Mouse (Mus musculus) kidney, adult 2 months (tissue): ENCODE measurements around the gene Olfr1204. TPM values are rescaled to one million over a fixed set of nuclear protein-coding genes. Genes with fewer than 3 reads are reported as not detected.

ENCODE experiments used
- DNase-seq: peaks from one replicate; pipeline ENCODE4 v3.0.0; 2021
- H3K27ac ChIP-seq: fragments of 200-500 bp; 2 replicates; pipeline ENCODE4 v1.5.1; 2012; ENCODE audit warnings: low read depth, low read length, control low read depth, inconsistent platforms; ENCODE audit not compliant: insufficient read depth
- H3K27me3 ChIP-seq: fragments of 200-500 bp; replicated peaks from 2 replicates; pipeline ENCODE4 v1.6.1; 2012; ENCODE audit warnings: mild to moderate bottlenecking, moderate library complexity, low read length, inconsistent platforms; ENCODE audit not compliant: control insufficient read depth, insufficient read depth
- H3K36me3 ChIP-seq: fragments of 200-500 bp; 2 replicates; pipeline ENCODE4 v1.6.1; 2012; ENCODE audit warnings: mild to moderate bottlenecking, moderate library complexity, low read length, inconsistent platforms; ENCODE audit not compliant: control insufficient read depth, insufficient read depth
- H3K4me1 ChIP-seq: fragments of 200-500 bp; 2 replicates; pipeline ENCODE4 v1.6.1; 2011; ENCODE audit warnings: low read length; ENCODE audit not compliant: control insufficient read depth, insufficient read depth
- H3K4me3 ChIP-seq: fragments of 200-500 bp; 2 replicates; pipeline ENCODE4 v1.5.1; 2011; ENCODE audit warnings: mild to moderate bottlenecking, low read depth, low read length, control low read depth; ENCODE audit not compliant: insufficient read depth
- CTCF ChIP-seq: fragments of 200-500 bp; conservative IDR thresholded peaks from 2 replicates; pipeline ENCODE4 v1.5.1; 2011; ENCODE audit warnings: low read depth, mild to moderate bottlenecking, control low read depth, low read length, moderate library complexity, mixed read lengths; ENCODE audit not compliant: insufficient read depth, insufficient read length
- POLR2A ChIP-seq: fragments of 200-500 bp; IDR thresholded peaks from one replicate; pipeline ENCODE4 v1.6.1; 2011; ENCODE audit warnings: low read depth, low read length, control low read depth
- WGBS: fragments of 180-500 bp; shearing (Covaris S2); methylation state at CpG from one replicate; pipeline ENCODE4 v1.1.7; 2018; 5-methylcytosine and 5-hydroxymethylcytosine counted together
- polyA plus RNA-seq: library from polyadenylated mRNA; depleted of rRNA; stranded (reverse); fragments of >200 nt; gene quantifications from 2 replicates; pipeline ENCODE4 v1.2.3, GENCODE M21; 2012; rRNA removed

Olfr1204 gene
- polyA plus RNA-seq = not detected in 2 replicates

- H3K27ac ChIP-seq = no peak within 1 kb of the TSS
- no peaks in the 10 kb centered on the region for H3K27me3 ChIP-seq
- no peak for TF ChIP-seq POLR2A
- no peak for TF ChIP-seq CTCF
- H3K4me3 ChIP-seq = no peak within 1 kb of the TSS
- 94% methylated on average over 1 of the region's 1 CpGs for WGBS
- no peak for DNase-seq
- H3K36me3 ChIP-seq = no peaks in the 10 kb centered on the region
- no peaks in the 10 kb centered on the region for H3K4me1 ChIP-seq
Measured at GRCm38 (mm10) chr2:88848992-88849391, at the start of gene Olfr1204. Gene Olfr1204 (plus strand): TSS chr2:88849292.

- no peaks in the 10 kb centered on the region for H3K36me3 ChIP-seq
- no peak for DNase-seq
- TF ChIP-seq CTCF (no peak), POLR2A (no peak)
- H3K4me1 ChIP-seq = no peaks in the 10 kb centered on the region
- 67% methylated on average over 1 of the region's 1 CpGs for WGBS
- no peaks in the 10 kb centered on the region for H3K27me3 ChIP-seq
- H3K27ac ChIP-seq = no peak within 1 kb of the TSS
- no peak within 1 kb of the TSS for H3K4me3 ChIP-seq
Measured at GRCm38 (mm10) chr2:88814196-88814595, 34.9 kb upstream of the Olfr1204 start, which contains the start of gene Olfr1202. Gene Olfr1202 (plus strand): TSS chr2:88814496.

GRCm38 (mm10) chr2:88829437-88829836, 19.7 kb upstream of the Olfr1204 start, which contains the start of gene Olfr1205:
Gene Olfr1205 (plus strand): TSS chr2:88829737.
- Histone ChIP-seq H3K4me3 (no peak within 1 kb of the TSS), H3K27me3 (no peaks in the 10 kb centered on the region), H3K36me3 (no peaks in the 10 kb centered on the region), H3K4me1 (no peaks in the 10 kb centered on the region), H3K27ac (no peak within 1 kb of the TSS)
- no peak for TF ChIP-seq CTCF
- no peak for TF ChIP-seq POLR2A
- no peak for DNase-seq
- 82% methylated on average over 2 of the region's 2 CpGs for WGBS

- H3K4me3 ChIP-seq = no peak overlapping the region
- no peaks in the 10 kb centered on the region for H3K27me3 ChIP-seq
- H3K36me3 ChIP-seq = no peaks in the 10 kb centered on the region
- H3K4me1 ChIP-seq = no peaks in the 10 kb centered on the region
- no peak for DNase-seq
- H3K27ac ChIP-seq = no peak overlapping the region
- no peak for TF ChIP-seq CTCF
- no peak for TF ChIP-seq POLR2A
- 35% methylated on average over 2 of the region's 2 CpGs for WGBS
Measured at GRCm38 (mm10) chr2:88838477-88838876, 10.6 kb upstream of the Olfr1204 start.

- 84% methylated on average over 2 of the region's 2 CpGs for WGBS
- no peaks in the 10 kb centered on the region for H3K4me1 ChIP-seq
Measured at GRCm38 (mm10) chr2:88862931-88863330, 13.8 kb downstream of the Olfr1204 start, which contains the start of gene Olfr1206. Gene Olfr1206 (plus strand): TSS chr2:88863231.

DNA sequence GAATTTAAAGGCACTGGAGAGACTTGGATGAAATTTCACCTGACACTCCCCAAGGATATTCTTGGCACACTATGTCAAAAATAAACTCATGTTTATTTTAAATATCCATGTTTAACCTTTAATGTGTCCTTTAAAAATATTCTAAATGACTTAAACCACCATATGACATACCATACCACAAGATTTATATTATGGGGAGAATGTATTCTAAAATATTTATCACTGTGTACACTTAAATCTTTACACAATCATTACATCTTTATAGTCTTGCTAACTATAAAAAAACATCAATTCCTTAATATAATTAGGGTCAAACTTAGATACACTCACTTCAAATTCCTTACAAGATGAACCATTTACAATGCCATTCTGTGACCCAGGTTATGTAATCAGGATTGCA, 53.1 kb downstream of the Olfr1204 start, which contains the start of gene Olfr1208:
Olfr1208 (minus strand) TSS at position 101 of the 400 bp plus-strand sequence.
- H3K27me3 ChIP-seq = no peaks in the 10 kb centered on the region
- TF ChIP-seq POLR2A = no peak
- no peaks in the 10 kb centered on the region for H3K36me3 ChIP-seq
- H3K4me3 ChIP-seq = no peak within 1 kb of the TSS
- no peak within 1 kb of the TSS for H3K27ac ChIP-seq
- H3K4me1 ChIP-seq = no peaks in the 10 kb centered on the region
- DNase-seq = no peak

More at GRCm38 (mm10) chr2:88862931-88863330, 13.8 kb downstream of the Olfr1204 start, which contains the start of gene Olfr1206:
- no peak for DNase-seq
- TF ChIP-seq POLR2A (no peak), CTCF (no peak)
- no peak within 1 kb of the TSS for H3K4me3 ChIP-seq
- no peaks in the 10 kb centered on the region for H3K36me3 ChIP-seq
- no peaks in the 10 kb centered on the region for H3K27me3 ChIP-seq
- H3K27ac ChIP-seq = no peak within 1 kb of the TSS

Other genes starting within 250 kb of the Olfr1204 start
- not detected in 2 replicates for gene Olfr1191-ps1, start 208.8 kb upstream of the Olfr1204 start, polyA plus RNA-seq
- not detected in 2 replicates for gene Olfr1192-ps1, start 200.8 kb upstream of the Olfr1204 start, polyA plus RNA-seq
- not detected in 2 replicates for gene Olfr1193, start 173.7 kb upstream of the Olfr1204 start, polyA plus RNA-seq
- gene Olfr1195, start 160.1 kb upstream of the Olfr1204 start, polyA plus RNA-seq = not detected in 2 replicates
- gene Olfr1196, start 144.7 kb upstream of the Olfr1204 start, polyA plus RNA-seq = not detected in 2 replicates
- not detected in 2 replicates for gene Olfr1197, start 116.9 kb upstream of the Olfr1204 start, polyA plus RNA-seq
- not detected in 2 replicates for gene Olfr1198, start 97.9 kb upstream of the Olfr1204 start, polyA plus RNA-seq
- not detected in 2 replicates for gene Olfr1199, start 88.8 kb upstream of the Olfr1204 start, polyA plus RNA-seq
- not detected in 2 replicates for gene Olfr1200, start 78.8 kb upstream of the Olfr1204 start, polyA plus RNA-seq
- not detected in 2 replicates for gene Olfr1201, start 56.3 kb upstream of the Olfr1204 start, polyA plus RNA-seq
- gene Olfr1202, start 34.8 kb upstream of the Olfr1204 start, polyA plus RNA-seq = not detected in 2 replicates
- gene Olfr1205, start 19.6 kb upstream of the Olfr1204 start, polyA plus RNA-seq = not detected in 2 replicates
- gene Olfr1206, start 13.9 kb downstream of the Olfr1204 start, polyA plus RNA-seq = not detected in 2 replicates
- gene Olfr1208, start 53.0 kb downstream of the Olfr1204 start, polyA plus RNA-seq = not detected in 2 replicates
- not detected in 2 replicates for gene Olfr1209, start 65.9 kb downstream of the Olfr1204 start, polyA plus RNA-seq
- not detected in 2 replicates for gene Olfr1211, start 88.8 kb downstream of the Olfr1204 start, polyA plus RNA-seq
- not detected in 2 replicates for gene Olfr1212, start 104.7 kb downstream of the Olfr1204 start, polyA plus RNA-seq
- gene Gm13762, start 131.0 kb downstream of the Olfr1204 start, polyA plus RNA-seq = not detected in 2 replicates
- gene Olfr1214, start 143.4 kb downstream of the Olfr1204 start, polyA plus RNA-seq = not detected in 2 replicates
- not detected in 2 replicates for gene Olfr1215, start 157.7 kb downstream of the Olfr1204 start, polyA plus RNA-seq
- not detected in 2 replicates for gene Olfr1216, start 169.0 kb downstream of the Olfr1204 start, polyA plus RNA-seq
- not detected in 2 replicates for gene Olfr1217, start 182.8 kb downstream of the Olfr1204 start, polyA plus RNA-seq
- not detected in 2 replicates for gene Olfr1218, start 211.9 kb downstream of the Olfr1204 start, polyA plus RNA-seq
- not detected in 2 replicates for gene Olfr1219, start 234.2 kb downstream of the Olfr1204 start, polyA plus RNA-seq